Mouse (Mus musculus) ES-E14 (cell line): ENCODE results near the gene Lmnb2.

Experiments
- CHD2 ChIP-seq: IDR thresholded peaks from 2 replicates; pipeline ENCODE4 v1.6.1; 2014; ENCODE audit warnings: mild to moderate bottlenecking, low read depth, low read length, inconsistent platforms
- HCFC1 ChIP-seq: IDR thresholded peaks from 2 replicates; pipeline ENCODE4 v1.6.1; 2012; ENCODE audit warnings: low read length, inconsistent platforms, borderline replicate concordance; ENCODE audit not compliant: insufficient read depth
- ZC3H11A ChIP-seq: IDR thresholded peaks from 2 replicates; pipeline ENCODE4 v1.6.1; 2012; ENCODE audit warnings: low read depth, mild to moderate bottlenecking, inconsistent platforms, low read length, borderline replicate concordance
- ZNF384 ChIP-seq: IDR thresholded peaks from 2 replicates; pipeline ENCODE4 v1.6.1; 2012; ENCODE audit warnings: low read depth, low read length, inconsistent platforms

DNA sequence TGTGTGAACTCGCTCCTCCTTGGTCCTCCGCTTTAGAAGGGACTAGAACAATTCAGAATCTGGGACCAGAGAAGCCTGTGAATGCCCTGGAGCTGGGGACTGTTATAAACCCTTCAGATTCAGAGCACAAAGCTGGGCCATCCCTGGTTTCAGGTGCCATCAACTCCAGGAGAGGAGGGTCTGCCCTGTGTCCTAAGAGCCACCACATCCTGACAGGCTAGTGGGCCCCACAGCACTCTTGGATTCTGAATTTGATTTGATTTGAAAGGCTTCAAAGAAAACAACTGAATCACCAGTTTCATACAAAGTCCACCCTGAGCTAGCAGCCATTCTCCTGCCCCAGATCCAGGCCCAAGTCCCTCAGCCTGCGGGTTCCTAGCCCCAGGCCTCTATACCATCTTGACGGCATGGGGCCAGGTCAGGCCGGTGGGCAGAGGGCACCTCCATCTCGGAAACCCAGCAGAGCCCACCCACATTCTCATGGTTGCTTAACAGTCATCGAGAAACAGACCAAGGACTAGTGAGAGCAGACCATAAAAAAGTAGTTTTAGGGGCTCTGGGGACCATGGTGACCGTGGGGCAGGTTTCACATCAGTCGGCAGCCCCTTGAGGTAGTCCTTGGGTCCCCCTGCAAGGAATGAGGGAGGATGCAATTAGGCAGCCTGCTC, 15.6 kb downstream of the Lmnb2 start:
- TF ChIP-seq ZC3H11A, result no peak
- TF ChIP-seq ZNF384, result no peak
- TF ChIP-seq HCFC1, result no peak
- no peak for TF ChIP-seq CHD2
